Mouse (Mus musculus) limb, embryonic 14.5 days (tissue): ENCODE measurements around the gene Usp33. TPM values are rescaled to one million over a fixed set of nuclear protein-coding genes. Genes with fewer than 3 reads are reported as not detected.

Experiments used
- ATAC-seq: fragments of 200-750 bp; cut with Nextera tagmentation; 2 replicates; pipeline ENCODE4 v1.8.0; 2017; ENCODE audit warnings: low read depth, moderate number of reproducible peaks, moderate TSS enrichment; ENCODE audit not compliant: low FRiP score
- DNase-seq: peaks from one replicate; pipeline ENCODE4 v3.0.0-alpha.2; 2015; ENCODE audit warnings: low spot score
- H3K27ac ChIP-seq: fragments of 300-500 bp; sonication (generic); replicated peaks from 2 replicates; pipeline ENCODE4 v1.5.1; 2014; ENCODE audit warnings: low read depth, mild to moderate bottlenecking, low read length, moderate library complexity, mixed read lengths
- H3K27me3 ChIP-seq: fragments of 300-500 bp; sonication (generic); 2 replicates; pipeline ENCODE4 v1.6.1; 2014; ENCODE audit warnings: low read length, mixed read lengths; ENCODE audit not compliant: control insufficient read depth, insufficient read depth
- H3K36me3 ChIP-seq: fragments of 300-500 bp; sonication (generic); 2 replicates; pipeline ENCODE4 v1.6.1; 2014; ENCODE audit warnings: mild to moderate bottlenecking, low read length, moderate library complexity, mixed read lengths; ENCODE audit not compliant: control insufficient read depth, insufficient read depth
- H3K4me1 ChIP-seq: fragments of 300-500 bp; sonication (generic); 2 replicates; pipeline ENCODE4 v1.6.1; 2014; ENCODE audit warnings: antibody characterized with exemption, low read length, mixed read lengths; ENCODE audit not compliant: control insufficient read depth, insufficient read depth
- H3K4me2 ChIP-seq: fragments of 300-500 bp; sonication (generic); replicated peaks from 2 replicates; pipeline ENCODE4 v1.6.1; 2014; ENCODE audit warnings: low read depth, mild to moderate bottlenecking, low read length, moderate library complexity; ENCODE audit not compliant: severe bottlenecking
- H3K4me3 ChIP-seq: fragments of 300-500 bp; sonication (generic); replicated peaks from 2 replicates; pipeline ENCODE4 v1.5.1; 2014; ENCODE audit warnings: low read length
- H3K9ac ChIP-seq: fragments of 300-500 bp; sonication (generic); 2 replicates; pipeline ENCODE4 v1.6.1; 2014; ENCODE audit warnings: mild to moderate bottlenecking, low read depth, low read length, moderate library complexity; ENCODE audit not compliant: severe bottlenecking
- H3K9me3 ChIP-seq: fragments of 300-500 bp; sonication (generic); 2 replicates; pipeline ENCODE4 v1.6.1; 2016; ENCODE audit warnings: low read length; ENCODE audit not compliant: control insufficient read depth
- POLR2A ChIP-seq: fragments of 200-500 bp; IDR thresholded peaks from 2 replicates; pipeline ENCODE4 v1.8.0; 2012; ENCODE audit warnings: inconsistent platforms, mild to moderate bottlenecking, moderate library complexity, borderline replicate concordance; ENCODE audit not compliant: insufficient read depth, insufficient read length; ENCODE audit errors: extremely low read depth
- WGBS: fragments of 180-500 bp; shearing (Covaris S2); extraction: QIAGEN DNeasy Blood & Tissue Kit; methylation state at CpG from one replicate; pipeline ENCODE4 v1.1.7; 2014; 5-methylcytosine and 5-hydroxymethylcytosine counted together
- polyA plus RNA-seq, 2 experiments: library from polyadenylated mRNA; depleted of rRNA in 1 of 2; stranded (reverse) in 1 of 2; unstranded in 1 of 2; fragments of >200 nt; fragmentation: Nextera tagmentation in 1 of 2; extraction: Ambion mirVana in 1 of 2; gene quantifications; 2 replicates each; pipeline versions ENCODE4 v1.2.1 to v1.2.3; 2012 to 2014

Gene Usp33
- polyA plus RNA-seq, 2 experiments, result 44.9 to 54.9 TPM

- 89% methylated on average over 15 of the region's 15 CpGs for WGBS
- no peak overlapping the region for H3K27ac ChIP-seq
- no peaks in the 10 kb centered on the region for H3K27me3 ChIP-seq
- peaks cover 45% of the 10 kb centered on the region for H3K36me3 ChIP-seq
- no peak for DNase-seq
- H3K9ac ChIP-seq, result no peak overlapping the region
- no peaks in the 10 kb centered on the region for H3K9me3 ChIP-seq
- TF ChIP-seq POLR2A, result no peak
- H3K4me2 ChIP-seq, result no peak overlapping the region
- no peak overlapping the region for H3K4me3 ChIP-seq
- H3K4me1 ChIP-seq, result no peaks in the 10 kb centered on the region
- no peak for ATAC-seq
Measured at GRCm38 (mm10) chr3:152332545-152333300, 13.6 kb upstream of the Usp33 start.

GRCm38 (mm10) chr3:152333641-152334040 lies 12.6 kb upstream of the Usp33 start:
- WGBS, result 92% methylated on average over 10 of the region's 10 CpGs

GRCm38 (mm10) chr3:152336085-152336484 lies 10.2 kb upstream of the Usp33 start:
- H3K9me3 ChIP-seq, result no peaks in the 10 kb centered on the region
- no peak for DNase-seq

More at GRCm38 (mm10) chr3:152333641-152334040, 12.6 kb upstream of the Usp33 start:
- H3K36me3 ChIP-seq, result peaks cover 45% of the 10 kb centered on the region
- no peaks in the 10 kb centered on the region for H3K9me3 ChIP-seq
- H3K4me2 ChIP-seq, result no peak overlapping the region
- DNase-seq, result no peak
- ATAC-seq, result no peak
- no peaks in the 10 kb centered on the region for H3K4me1 ChIP-seq
- no peak overlapping the region for H3K4me3 ChIP-seq
- no peak overlapping the region for H3K27ac ChIP-seq
- no peaks in the 10 kb centered on the region for H3K27me3 ChIP-seq
- no peak overlapping the region for H3K9ac ChIP-seq
- TF ChIP-seq POLR2A, result no peak

GRCm38 (mm10) chr3:152339862-152340557 lies 6.3 kb upstream of the Usp33 start, which contains the start of gene Miga1:
TSS of gene Miga1 (minus strand) at chr3:152340407.
- 0 out of 2 replicates have a peak within 1 kb of the TSS, but pooled peaks have one; percentile 33 for H3K27ac ChIP-seq
- H3K36me3 ChIP-seq, result peaks cover 22% of the 10 kb centered on the region
- H3K4me2 ChIP-seq, result peak within 1 kb of the TSS; percentile 51
- DNase-seq, result peak; percentile 69
- no peaks in the 10 kb centered on the region for H3K9me3 ChIP-seq
- no peaks in the 10 kb centered on the region for H3K27me3 ChIP-seq
- peak within 1 kb of the TSS; percentile 71 for H3K9ac ChIP-seq
- peak; percentile 91 for ATAC-seq
- H3K4me3 ChIP-seq, result peak within 1 kb of the TSS; percentile 88
- 3% methylated on average over 51 of the region's 54 CpGs for WGBS
- peak; percentile 75; the same call in 1 of the 2 replicates for TF ChIP-seq POLR2A
- H3K4me1 ChIP-seq, result peaks cover 3% of the 10 kb centered on the region; the same call in 1 of the 2 replicates

More at GRCm38 (mm10) chr3:152336085-152336484, 10.2 kb upstream of the Usp33 start:
- Histone ChIP-seq H3K36me3 (peaks cover 45% of the 10 kb centered on the region), H3K4me3 (no peak overlapping the region), H3K4me1 (peaks cover 3% of the 10 kb centered on the region; the same call in 1 of the 2 replicates), H3K4me2 (no peak overlapping the region), H3K27ac (no peak overlapping the region), H3K9ac (no peak overlapping the region), H3K27me3 (no peaks in the 10 kb centered on the region)
- no peak for ATAC-seq
- TF ChIP-seq POLR2A, result no peak
- 81% methylated on average over 8 of the region's 8 CpGs for WGBS

GRCm38 (mm10) chr3:152342961-152343517 lies 3.2 kb upstream of the Usp33 start:
- DNase-seq (no peak), ATAC-seq (no peak)
- no peak overlapping the region for H3K9ac ChIP-seq
- 86% methylated on average over 15 of the region's 15 CpGs for WGBS
- H3K36me3 ChIP-seq, result no peaks in the 10 kb centered on the region
- H3K4me2 ChIP-seq, result no peak overlapping the region
- no peak overlapping the region for H3K27ac ChIP-seq
- H3K4me1 ChIP-seq, result peaks cover 7% of the 10 kb centered on the region
- H3K4me3 ChIP-seq, result no peak overlapping the region
- no peak for TF ChIP-seq POLR2A
- H3K27me3 ChIP-seq, result no peaks in the 10 kb centered on the region
- no peaks in the 10 kb centered on the region for H3K9me3 ChIP-seq
